Comparison of ENCODE assay signal across 8 mouse cellular contexts in genomic region chr8:77518201-77519115, GRCm38 (mm10). TPM values are rescaled to one million over a fixed set of nuclear protein-coding genes. Genes with fewer than 3 reads are reported as not detected.
DNase-seq lines count a peak whose midpoint lies in the region; ATAC-seq lines count a peak whose summit lies in the region.

No protein-coding gene starts in this region.

- ATAC-seq in kidney, embryonic 14.5 days (ENCODE audit: low FRiP score, low TSS enrichment): no peak; the same call in 1 of the 2 replicates
- ATAC-seq in neural tube, embryonic 15.5 days (ENCODE audit: low FRiP score): peak; percentile 59

- H3K4me1 ChIP-seq in kidney, embryonic 14.5 days (ENCODE audit: control insufficient read depth, insufficient read depth, low read length): peaks cover 12% of the 10 kb centered on the region
- peaks cover 72% of the 10 kb centered on the region for H3K4me1 ChIP-seq in limb, embryonic 10.5 days
- peaks cover 23% of the 10 kb centered on the region for H3K4me1 ChIP-seq in neural tube, embryonic 15.5 days

- DNase-seq in kidney, postnatal 25 days: no peak
- peak; percentile 15 for DNase-seq in MN1 (ENCODE audit: low spot score)
- DNase-seq in frontal cortex, adult 2 months (ENCODE audit: extremely low spot score in 1 of 2, low spot score in 1 of 2): peak; percentile 63 to 69
- no peak for DNase-seq in limb, embryonic 10.5 days (ENCODE audit: low spot score)
- DNase-seq in yolk sac, embryonic 10.5 days (ENCODE audit: low spot score): no peak
- no peak for DNase-seq in lung, postnatal 10 days

- 3% methylated on average over 33 of the region's 33 CpGs for WGBS in kidney, embryonic 14.5 days
- 2% methylated on average over 33 of the region's 33 CpGs for WGBS in limb, embryonic 10.5 days
- WGBS in neural tube, embryonic 15.5 days: 2% methylated on average over 33 of the region's 33 CpGs

- H3K4me3 ChIP-seq in kidney, embryonic 14.5 days (ENCODE audit: low read length): peak overlapping the region; percentile 56
- H3K4me3 ChIP-seq in limb, embryonic 10.5 days: peak overlapping the region; percentile 73
- peak overlapping the region; percentile 73 for H3K4me3 ChIP-seq in neural tube, embryonic 15.5 days (replicated peaks)

- H3K36me3 ChIP-seq in kidney, embryonic 14.5 days (ENCODE audit: control insufficient read depth, insufficient read depth, low read length): no peaks in the 10 kb centered on the region
- no peaks in the 10 kb centered on the region for H3K36me3 ChIP-seq in limb, embryonic 10.5 days
- H3K36me3 ChIP-seq in neural tube, embryonic 15.5 days: no peaks in the 10 kb centered on the region

- peak overlapping the region; percentile 69 for H3K27ac ChIP-seq in kidney, embryonic 14.5 days (ENCODE audit: low read depth, low read length)
- H3K27ac ChIP-seq in limb, embryonic 10.5 days: peak overlapping the region; percentile 94
- H3K27ac ChIP-seq in neural tube, embryonic 15.5 days (replicated peaks): peak overlapping the region; percentile 72

- H3K9me3 ChIP-seq in kidney, embryonic 14.5 days (ENCODE audit: control insufficient read depth, low read length): no peaks in the 10 kb centered on the region
- H3K9me3 ChIP-seq in limb, embryonic 10.5 days (replicated peaks): no peaks in the 10 kb centered on the region
- no peaks in the 10 kb centered on the region for H3K9me3 ChIP-seq in neural tube, embryonic 15.5 days (replicated peaks)

- peak overlapping the region; percentile 90 for H3K9ac ChIP-seq in kidney, embryonic 14.5 days (ENCODE audit: low read depth, low read length)
- peak overlapping the region; percentile 62 for H3K9ac ChIP-seq in neural tube, embryonic 15.5 days (replicated peaks)

- H3K4me2 ChIP-seq in kidney, embryonic 14.5 days (replicated peaks; ENCODE audit: low read depth, low read length): peak overlapping the region; percentile 52
- H3K4me2 ChIP-seq in neural tube, embryonic 15.5 days: peak overlapping the region; percentile 97

- H3K27me3 ChIP-seq in kidney, embryonic 14.5 days (ENCODE audit: control insufficient read depth, insufficient read depth, low read length): no peaks in the 10 kb centered on the region
- H3K27me3 ChIP-seq in limb, embryonic 10.5 days (ENCODE audit: low read depth, poor library complexity, severe bottlenecking): no peaks in the 10 kb centered on the region
- peaks cover 11% of the 10 kb centered on the region for H3K27me3 ChIP-seq in neural tube, embryonic 15.5 days (replicated peaks)

RNA-seq across cellular contexts. Expression of gene Arhgap10, which starts 0.7 kb away (rescaled TPM):
- polyA plus RNA-seq in kidney, embryonic 14.5 days (2014; fragmentation: Nextera tagmentation; extraction: Ambion mirVana): 21.8 and 29.4 TPM in 2 replicates
- 17.4 and 19.2 TPM in 2 replicates for polyA plus RNA-seq in frontal cortex, adult 2 months (2012; rRNA removed)
- polyA plus RNA-seq in limb, embryonic 10.5 days (2016; fragmentation: Nextera tagmentation; extraction: Ambion mirVana): 39.1 and 43.8 TPM in 2 replicates
- 5.7 and 11.4 TPM in 2 replicates for polyA plus RNA-seq in neural tube, embryonic 15.5 days (2015; fragmentation: Nextera tagmentation; extraction: Ambion mirVana)

RNA-seq across cellular contexts. Expression of gene Prmt9, which starts 30.7 kb away (rescaled TPM):
- 16.7 and 21.4 TPM in 2 replicates for polyA plus RNA-seq in kidney, embryonic 14.5 days (2014; fragmentation: Nextera tagmentation; extraction: Ambion mirVana)
- polyA plus RNA-seq in frontal cortex, adult 2 months (2012; rRNA removed): 19.3 and 19.9 TPM in 2 replicates
- 20.7 and 22.8 TPM in 2 replicates for polyA plus RNA-seq in limb, embryonic 10.5 days (2016; fragmentation: Nextera tagmentation; extraction: Ambion mirVana)
- polyA plus RNA-seq in neural tube, embryonic 15.5 days (2015; fragmentation: Nextera tagmentation; extraction: Ambion mirVana): 26.5 and 27.3 TPM in 2 replicates

Comparison
In these comparisons a context has a peak if more than half of its experiments do, and no peak if none do; other contexts are left out.
1. DNase-seq: peak in MN1 (single experiment) and frontal cortex, adult 2 months (2 of 2); none in kidney, postnatal 25 days (0 of 2), limb, embryonic 10.5 days (single experiment), yolk sac, embryonic 10.5 days (single experiment) and lung, postnatal 10 days (single experiment).
2. Peak in every context shown above with its lines, with median percentiles within 50 percentile points of each other: H3K27ac ChIP-seq and H3K4me3 ChIP-seq.